Mouse (Mus musculus): Measurements from ENCODE around the gene 9130023H24Rik. TPM values are rescaled to one million over a fixed set of nuclear protein-coding genes. Genes with fewer than 3 reads are reported as not detected.

The 9130023H24Rik gene
- total RNA-seq (2021): 1 to 10 TPM; 3.7 to 4.3 TPM
- long read RNA-seq, partial matches to known transcripts: 0 of 3 reads
- long read RNA-seq, other reads (novel, unspliced or antisense): 0 of 3 reads

DNA sequence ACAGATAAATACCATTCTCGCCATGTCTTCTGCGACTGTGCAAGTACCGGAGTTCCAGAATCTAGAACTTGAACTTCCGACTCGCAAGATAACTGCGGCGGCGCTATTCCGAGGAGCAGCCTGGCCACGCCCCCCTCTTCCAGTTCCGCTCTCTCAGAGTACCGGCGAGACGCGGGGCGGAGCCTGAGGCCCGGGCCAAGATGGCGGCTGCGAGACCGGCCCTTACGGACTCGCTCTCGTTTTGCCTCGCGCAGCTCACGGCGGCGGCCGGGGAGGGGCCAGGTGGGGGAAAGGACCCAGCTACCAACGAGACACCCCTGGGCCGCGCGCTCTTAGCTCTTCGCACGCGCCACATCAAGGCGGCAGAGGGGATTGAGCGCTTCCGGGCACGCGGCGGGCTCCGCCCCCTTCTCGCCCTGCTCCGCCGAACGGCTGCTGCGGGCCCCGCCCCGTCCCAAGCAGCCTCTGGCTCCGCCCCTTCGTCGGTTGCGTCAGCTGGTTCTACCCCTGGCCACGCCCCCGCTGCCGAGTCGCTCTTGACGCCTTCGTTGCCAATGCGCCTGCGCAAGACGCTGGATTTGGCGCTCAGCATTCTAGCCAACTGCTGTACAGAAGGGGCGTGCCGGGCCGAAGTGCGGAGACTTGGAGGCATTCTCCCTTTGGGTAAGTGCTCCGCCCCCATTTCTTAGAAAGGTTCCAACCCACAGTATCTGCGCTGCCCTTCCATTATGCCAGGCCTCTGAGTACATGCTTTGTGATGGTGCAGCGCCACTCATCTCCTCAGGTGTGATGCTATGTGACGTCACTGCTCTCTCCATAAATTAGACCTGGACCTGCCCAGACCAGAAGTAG is at the start of gene 9130023H24Rik:
TSS of gene 9130023H24Rik (minus strand) at position 105 of the 852 bp plus-strand sequence.
- DNase-seq (ENCODE audit: low spot score in 2 of 2): peak; percentile 99 to 100

DNA sequence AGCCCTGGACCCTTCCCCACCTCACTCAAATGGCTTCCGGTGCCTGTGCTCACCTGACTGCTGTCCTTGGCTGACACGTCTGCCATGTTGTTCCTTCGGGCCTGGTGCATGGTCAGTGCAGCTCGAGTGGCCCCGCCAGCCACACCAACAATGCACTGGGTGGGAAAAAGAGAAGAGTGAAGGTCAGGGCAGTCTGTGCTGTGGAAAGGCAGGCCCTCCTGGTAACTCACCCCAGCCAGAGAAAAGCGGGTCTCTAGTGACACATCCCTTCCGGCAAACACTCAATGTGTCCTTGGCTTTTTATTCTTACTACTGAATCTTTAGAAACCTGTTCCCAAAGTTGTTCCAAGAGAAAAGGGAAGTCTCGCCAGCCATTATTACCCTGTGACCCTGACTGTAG is 47.2 kb upstream of the 9130023H24Rik start:
- no peak for DNase-seq (ENCODE audit: low spot score in 2 of 2)

DNA sequence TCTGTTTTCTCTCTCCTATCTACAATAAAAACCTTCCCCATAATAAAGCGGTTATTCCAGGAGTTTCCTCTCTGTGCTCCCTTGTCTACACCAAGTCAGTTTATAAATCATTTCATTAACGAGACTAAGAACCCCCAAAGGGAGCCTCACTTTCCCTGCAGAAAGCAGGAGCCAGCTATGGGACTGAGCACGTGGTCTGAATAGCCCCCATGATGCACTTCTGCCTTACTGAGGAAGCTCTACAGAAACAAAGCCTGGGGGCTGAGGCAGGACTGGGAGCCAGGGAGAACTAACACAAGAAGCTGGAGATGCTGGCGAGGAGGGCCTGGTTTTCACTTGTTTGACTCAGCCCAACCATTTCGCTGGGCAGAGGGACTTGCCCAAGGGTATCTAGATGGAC is 46.2 kb upstream of the 9130023H24Rik start:
- no peak for DNase-seq (ENCODE audit: low spot score in 2 of 2)

DNA sequence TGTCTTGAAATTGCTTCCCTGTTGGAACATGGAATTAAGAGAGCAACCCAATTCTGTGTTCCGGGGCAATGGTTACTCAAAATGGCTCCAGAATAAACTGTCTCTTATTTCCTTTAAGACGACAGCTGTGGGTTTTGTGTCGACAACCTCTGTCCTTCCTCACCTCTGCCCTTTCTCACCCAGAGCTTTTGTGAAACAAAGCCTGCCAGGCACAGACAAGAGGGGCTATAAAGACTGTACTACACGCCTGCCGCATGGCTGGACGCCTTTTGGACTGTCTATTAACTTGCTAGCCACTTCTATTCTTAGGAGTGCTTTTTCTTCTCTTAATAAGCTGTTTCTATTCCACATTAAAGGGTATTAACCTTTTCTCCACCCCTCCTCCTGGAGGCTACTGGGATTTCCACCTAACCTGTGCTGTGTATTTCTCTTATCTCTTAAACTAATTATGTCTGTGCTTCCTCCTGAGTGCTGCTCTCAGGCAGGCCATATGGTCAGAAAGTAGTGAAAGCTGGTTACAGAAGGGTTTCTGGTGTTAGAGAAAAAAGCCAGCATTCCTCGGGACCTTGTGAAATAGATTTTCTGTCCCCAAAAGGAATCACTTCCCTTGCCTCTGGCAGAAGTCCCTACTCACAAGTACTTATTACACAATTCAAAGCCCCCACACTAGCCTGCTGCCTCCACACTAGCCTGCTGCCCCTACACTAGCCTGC is 44.9 kb upstream of the 9130023H24Rik start:
- no peak for DNase-seq (ENCODE audit: low spot score in 2 of 2)

DNA sequence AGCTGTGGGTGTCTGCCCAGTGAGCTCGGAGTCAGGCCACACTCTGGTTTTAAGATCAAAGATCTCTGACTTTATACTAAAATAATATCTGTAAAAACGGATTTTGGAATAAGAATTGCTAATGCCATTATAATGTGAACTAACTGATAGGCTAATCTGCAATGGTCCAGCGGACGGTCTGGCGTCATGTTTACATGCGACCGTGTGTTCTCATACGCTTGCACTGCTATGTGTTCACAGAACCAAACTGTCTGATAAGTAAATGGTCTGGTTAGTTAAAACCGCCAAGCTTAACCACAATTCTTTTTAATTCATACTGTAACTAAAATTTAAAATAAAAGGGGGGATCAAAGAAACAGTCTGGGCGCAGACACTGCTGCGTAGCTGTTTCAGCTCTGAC is 43.9 kb upstream of the 9130023H24Rik start:
- DNase-seq (ENCODE audit: low spot score in 2 of 2): no peak

DNA sequence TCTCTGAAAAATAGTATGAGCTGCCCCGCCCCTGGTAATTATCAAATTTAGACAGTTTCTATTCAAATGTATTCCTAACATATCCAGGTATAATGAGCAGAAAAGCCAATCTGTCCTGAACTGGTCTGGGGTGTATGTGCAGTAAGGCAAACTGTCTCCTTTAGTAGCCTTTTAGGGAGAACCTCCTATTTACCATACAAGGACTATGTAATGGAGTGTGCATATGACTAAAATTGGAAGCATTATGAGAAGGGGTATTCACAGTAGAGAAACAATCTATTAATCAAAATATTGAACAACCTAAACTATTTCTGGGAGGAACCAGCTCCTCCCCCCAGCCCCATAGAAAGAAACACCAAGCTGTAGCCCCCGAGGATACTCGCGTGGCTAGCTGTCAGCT is 41.9 kb upstream of the 9130023H24Rik start:
- DNase-seq (ENCODE audit: low spot score in 2 of 2): no peak

DNA sequence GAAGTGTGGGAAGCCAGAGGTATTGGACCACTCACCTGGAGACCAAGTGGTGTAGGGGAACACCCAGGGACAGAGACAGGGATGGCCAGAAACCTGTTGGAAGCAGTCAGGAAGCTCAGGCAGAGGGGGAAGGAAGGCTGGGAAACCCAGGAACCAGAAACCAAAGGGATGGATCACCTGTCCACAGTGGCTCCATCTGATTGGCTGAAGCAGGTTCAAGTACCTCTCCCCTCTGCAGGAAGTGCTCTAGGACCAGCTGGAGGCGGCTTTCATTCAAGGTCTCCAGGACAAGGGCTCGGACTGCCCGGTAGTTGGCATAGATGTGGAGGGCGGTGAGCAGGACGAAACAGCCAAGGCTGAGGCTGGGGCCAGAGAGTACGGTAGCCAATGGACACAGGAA is 38.2 kb upstream of the 9130023H24Rik start:
- DNase-seq (ENCODE audit: low spot score in 2 of 2): no peak

DNA sequence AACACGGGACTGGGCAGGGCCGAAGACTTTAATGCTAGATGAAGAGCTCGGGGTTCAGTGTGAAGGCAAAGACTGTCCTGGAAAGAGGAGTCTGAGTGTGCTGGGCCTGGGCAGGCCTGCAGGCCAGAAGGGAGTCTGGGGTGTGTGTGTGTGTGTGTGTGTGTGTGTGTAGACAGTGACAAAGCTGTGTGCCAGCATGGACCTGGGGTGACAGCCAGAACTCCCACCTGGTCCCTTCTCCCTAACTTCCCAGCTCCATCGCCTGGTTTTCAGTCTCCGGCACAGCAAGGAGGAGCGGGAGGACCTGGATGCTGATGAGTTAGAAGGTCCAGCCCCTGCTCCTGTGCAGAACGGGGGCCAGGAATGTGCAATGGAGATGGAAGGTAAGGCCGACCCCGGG is 33.7 kb upstream of the 9130023H24Rik start:
- DNase-seq (ENCODE audit: low spot score in 2 of 2): no peak

DNA sequence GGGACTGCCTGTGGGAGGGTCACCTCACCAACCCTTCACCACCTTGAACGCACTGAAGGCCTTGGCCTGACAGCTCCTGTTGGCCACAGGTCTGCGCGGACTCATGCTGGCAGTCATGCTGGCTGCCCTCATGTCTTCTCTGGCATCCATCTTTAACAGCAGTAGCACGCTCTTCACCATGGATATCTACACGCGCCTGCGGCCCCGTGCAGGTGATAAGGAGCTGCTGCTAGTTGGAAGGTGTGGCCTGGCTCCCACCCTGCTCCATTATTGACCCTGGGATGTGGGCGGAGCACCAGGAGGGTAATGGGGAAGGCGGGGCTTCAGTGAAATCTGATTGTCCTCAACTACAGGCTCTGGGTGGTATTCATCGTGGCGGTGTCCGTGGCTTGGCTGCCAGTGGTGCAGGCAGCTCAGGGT is 32.6 kb upstream of the 9130023H24Rik start:
- DNase-seq (ENCODE audit: low spot score in 2 of 2): no peak

DNA sequence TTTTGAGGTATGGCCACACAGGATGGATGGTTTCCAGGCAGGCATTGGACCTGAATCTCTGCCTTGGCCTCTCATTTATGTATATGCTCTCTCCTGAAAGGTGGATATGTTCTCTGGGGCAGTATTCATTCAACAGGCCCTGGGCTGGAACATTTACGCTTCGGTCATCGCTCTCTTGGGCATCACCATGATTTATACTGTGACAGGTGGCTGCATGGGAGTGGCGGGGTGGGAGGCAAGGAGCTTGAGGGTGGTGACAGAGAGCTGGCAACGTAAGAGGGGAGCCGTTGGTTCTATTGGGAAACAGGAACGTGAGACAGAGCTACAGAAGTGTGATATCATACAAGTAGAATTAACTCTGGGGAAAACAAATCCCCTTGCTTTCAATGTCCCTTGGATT is 30.0 kb upstream of the 9130023H24Rik start:
- no peak for DNase-seq (ENCODE audit: low spot score in 2 of 2)

DNA sequence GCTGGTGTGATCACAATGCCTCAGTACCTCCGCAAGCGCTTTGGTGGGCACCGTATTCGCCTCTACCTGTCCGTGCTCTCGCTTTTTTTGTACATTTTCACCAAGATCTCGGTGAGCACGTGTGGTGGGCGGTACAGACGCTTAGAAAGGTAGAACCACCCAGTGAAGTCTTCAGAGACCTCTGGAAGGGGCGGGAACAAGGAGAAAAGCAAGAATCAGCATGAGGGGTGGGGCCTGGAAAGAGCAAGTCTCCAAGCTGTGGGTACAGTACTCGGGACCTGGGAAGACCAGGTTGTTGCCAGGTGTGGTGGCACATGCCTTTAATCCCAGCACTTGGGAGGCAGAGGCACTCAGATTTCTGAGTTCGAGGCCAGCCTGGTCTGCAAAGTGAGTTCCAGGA is 29.6 kb upstream of the 9130023H24Rik start:
- no peak for DNase-seq (ENCODE audit: low spot score in 2 of 2)

DNA sequence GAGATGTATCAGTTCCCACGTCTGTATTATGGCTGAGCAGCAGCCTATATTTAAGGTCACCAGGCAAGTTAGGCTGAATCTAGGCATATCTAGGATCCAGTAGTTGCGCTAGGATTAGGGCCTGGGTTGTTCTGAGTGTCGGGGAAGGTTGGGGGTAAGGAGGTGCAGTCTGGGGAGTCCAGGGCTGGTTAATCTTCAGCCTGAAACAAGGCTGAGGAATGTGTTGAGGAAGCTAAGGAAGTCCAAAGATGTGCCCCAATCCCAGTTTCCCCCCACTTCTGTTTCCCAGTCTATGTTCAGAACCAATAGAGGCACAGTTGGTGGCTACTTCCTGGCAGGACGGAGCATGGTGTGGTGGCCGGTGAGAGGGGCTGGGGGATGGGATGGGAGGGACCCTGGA is 28.2 kb upstream of the 9130023H24Rik start:
- no peak for DNase-seq (ENCODE audit: low spot score in 2 of 2)

DNA sequence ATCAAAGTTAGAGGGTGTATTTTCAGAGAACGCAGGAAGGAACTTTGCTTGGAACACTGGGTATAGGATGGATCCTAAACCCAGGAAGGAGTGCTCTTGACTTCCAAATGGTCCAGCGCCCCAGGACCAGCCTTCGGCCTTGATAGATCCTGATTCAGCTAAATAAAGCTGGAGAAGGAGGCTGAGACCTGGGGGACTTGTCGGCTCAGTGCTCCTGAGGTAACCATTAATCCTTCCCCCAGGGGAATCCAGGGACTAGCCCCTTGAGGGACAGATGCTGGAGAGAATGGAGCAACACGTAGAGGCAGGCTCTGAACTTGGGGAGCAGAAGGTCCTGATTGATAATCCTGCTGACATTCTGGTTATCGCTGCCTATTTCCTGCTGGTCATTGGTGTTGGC is 27.6 kb upstream of the 9130023H24Rik start, which contains the start of gene Slc5a2:
TSS of gene Slc5a2 (plus strand) at position 247 of the 400 bp plus-strand sequence.
- no peak for DNase-seq (ENCODE audit: low spot score in 2 of 2)

DNA sequence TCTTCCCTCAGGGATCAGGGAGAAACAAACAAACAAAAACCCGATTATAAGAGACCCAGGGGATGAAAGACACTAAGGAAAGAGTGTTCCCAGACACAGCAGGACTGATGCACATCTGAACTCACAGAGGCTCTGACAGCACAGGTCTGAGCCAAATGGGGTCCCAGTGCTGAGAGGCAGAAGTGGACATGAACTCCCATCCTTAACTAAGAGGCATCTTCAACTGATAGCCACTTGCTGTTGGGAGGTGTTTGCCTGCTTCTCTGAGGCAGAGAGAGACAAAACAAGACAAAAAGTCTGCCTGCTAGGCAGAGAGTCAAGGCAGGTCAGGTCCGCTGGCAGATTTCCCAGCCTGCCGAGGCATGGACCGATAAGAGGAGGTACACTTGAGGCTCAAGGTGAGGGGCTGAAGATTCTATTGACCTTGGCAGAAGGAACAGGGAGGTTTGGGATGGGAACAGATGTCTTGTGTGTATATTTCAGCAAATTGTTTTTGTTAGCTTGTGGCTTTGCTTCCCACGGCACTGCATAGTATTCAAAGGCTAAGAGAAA is 19.0 kb upstream of the 9130023H24Rik start:
- no peak for DNase-seq (ENCODE audit: low spot score in 2 of 2)

DNA sequence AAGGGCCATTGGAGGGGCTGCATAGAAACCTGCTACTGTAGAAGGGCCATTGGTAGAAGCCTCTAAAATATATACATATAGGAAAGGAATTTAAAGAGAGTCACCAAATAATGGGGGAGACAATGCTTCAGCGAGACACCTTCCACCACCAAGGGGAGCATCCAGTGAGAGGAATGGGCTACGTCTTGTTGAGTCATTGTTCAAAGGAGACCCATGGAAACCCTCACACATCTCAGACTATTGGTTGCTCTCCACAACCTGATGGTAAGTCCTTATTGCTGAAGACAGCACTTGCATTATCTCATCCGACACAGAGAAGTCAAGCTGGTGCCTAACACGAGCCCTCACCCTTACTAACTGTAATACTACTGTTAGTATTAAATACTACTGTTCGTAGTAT is 17.9 kb upstream of the 9130023H24Rik start:
- no peak for DNase-seq (ENCODE audit: low spot score in 2 of 2)

DNA sequence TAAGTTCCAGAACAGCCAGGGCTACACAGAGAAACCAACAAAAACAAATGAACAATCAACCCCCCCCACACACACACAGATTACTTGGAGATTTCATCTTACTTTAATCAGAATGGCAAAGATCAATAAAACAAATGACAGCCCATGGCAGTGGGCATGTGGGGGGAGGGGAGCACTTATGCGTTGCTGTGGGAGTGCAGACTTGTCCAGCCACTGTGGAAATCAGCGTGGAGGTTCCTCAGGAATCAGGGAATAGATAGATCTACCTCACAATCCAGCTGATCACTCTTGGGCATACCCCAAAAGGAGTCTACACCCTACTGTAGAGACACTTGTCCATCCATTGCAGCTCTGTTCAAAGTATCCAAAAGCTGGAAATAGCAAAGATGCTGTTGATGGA is 17.1 kb upstream of the 9130023H24Rik start:
- no peak for DNase-seq (ENCODE audit: low spot score in 2 of 2)

DNA sequence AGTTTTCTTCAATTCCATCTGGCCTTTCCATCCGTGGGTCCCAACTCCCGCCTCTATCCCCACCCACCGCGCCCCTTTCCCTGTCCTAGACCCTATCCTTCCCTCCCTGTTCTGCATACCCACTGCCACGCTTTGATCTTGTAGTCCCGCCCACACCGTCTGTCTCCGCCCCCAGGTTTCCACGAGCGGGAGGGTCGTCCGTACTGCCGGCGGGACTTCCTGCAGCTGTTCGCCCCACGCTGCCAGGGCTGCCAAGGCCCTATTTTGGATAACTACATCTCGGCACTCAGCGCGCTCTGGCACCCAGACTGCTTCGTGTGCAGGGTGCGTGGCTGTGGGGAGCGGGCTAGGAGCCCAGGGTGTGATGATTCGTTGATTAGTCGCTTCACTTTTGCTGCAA is 14.8 kb upstream of the 9130023H24Rik start:
- peak; percentile 68 to 72 for DNase-seq (ENCODE audit: low spot score in 2 of 2)

DNA sequence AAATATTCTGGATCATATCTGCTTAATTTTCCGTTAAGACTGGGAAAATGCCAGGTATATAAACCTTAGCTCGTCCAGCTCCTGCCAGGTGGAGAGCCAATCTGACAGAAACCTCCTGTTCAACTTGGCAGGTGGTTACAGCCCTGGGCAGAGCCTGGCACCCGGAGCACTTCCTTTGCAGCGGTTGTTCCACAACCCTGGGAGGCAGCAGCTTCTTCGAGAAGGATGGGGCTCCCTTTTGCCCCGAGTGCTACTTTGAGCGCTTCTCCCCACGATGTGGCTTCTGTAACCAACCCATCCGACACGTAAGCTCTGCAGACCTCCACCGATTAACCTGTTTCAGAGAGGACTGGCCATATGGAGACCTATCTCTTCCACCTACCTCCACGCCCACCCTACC is 14.1 kb upstream of the 9130023H24Rik start:
- DNase-seq (ENCODE audit: low spot score in 2 of 2): peak in 1 of 2 experiments; percentile 7

DNA sequence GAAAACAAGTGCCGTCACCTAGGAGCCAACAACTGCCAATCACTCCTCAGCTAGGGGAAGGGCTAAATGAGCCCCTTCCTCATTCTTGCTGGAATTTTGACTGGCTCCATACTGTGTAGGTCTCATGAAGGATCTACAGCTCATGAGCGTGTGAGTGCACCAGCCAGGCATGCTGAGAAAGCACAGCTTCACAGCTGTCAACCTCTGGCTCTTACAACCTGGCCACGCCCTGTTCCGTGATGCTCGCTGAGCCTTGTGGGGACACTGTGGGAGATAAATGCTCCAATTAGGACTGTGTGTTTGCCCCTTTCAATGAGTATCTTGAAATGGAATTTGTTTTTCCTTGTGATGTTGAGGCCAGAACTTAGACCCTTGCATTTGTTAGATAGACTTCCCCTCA is 12.2 kb upstream of the 9130023H24Rik start:
- DNase-seq (ENCODE audit: low spot score in 2 of 2): no peak

DNA sequence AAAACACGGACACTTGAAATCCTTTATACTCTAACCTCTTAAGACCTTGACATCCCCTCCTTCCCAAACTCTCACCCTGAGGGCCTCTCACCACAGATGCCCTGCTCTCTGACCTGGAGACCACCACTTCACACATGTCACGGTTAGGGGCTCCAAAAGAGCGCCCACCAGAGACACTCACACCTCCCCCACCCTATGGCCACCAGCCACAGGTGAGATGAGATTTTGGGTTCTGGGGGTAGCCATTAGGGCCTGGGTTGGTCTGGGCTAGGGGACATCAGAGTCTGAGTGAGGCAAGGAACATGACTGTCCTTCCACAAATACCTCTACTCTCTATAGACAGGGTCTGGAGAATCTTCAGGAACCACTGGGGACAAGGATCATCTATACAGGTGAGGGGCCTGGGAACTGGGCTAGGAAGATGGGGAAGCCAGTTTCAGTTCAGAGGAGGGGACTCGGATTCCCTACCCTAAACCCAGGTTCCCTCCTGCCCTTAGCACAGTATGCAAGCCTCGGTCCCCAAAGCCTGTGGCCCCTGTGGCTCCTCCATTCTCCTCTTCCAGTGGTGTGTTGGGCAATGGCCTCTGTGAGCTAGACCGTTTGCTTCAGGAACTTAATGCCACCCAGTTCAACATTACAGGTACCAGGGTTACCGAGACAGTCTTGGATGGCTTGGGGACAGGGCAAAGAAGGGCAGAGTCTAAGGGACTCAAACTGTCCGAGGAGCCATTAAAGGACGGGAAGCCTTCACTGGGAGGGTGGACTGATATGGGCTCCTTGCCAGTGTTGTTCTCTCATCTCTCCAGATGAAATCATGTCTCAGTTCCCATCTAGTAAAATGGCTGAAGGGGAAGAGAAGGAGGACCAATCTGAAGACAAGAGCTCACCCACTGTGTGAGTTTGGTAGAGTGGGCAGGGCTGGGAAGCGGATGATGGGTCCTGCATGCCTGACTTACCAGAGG is 10.5 kb upstream of the 9130023H24Rik start:
- DNase-seq (ENCODE audit: low spot score in 2 of 2): no peak

DNA sequence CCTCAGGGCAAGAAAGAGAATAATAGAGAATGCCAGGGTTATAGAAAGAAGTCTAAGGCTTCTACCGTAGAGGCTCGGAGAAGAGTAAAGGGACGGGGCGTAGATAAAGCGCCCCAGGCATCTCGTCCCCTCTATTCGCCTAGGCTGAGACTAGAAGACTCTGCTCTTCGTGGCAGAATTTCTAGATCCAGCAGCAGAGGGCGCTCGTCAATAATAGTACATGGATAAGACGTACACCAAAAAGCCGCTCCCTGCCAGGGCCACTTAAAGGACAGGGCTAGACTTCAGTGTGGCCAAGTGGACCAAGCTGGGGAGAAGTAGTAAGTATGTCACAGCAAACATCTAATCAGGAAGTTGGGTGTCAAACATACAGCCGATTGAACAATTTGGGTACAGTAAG is 9.6 kb upstream of the 9130023H24Rik start:
- peak; percentile 90 for DNase-seq (ENCODE audit: low spot score in 2 of 2)

All from layer of hippocampus, postnatal 10 days (tissue).